Comparison of ENCODE assay signal across 27 mouse cellular contexts in the genomic region with DNA sequence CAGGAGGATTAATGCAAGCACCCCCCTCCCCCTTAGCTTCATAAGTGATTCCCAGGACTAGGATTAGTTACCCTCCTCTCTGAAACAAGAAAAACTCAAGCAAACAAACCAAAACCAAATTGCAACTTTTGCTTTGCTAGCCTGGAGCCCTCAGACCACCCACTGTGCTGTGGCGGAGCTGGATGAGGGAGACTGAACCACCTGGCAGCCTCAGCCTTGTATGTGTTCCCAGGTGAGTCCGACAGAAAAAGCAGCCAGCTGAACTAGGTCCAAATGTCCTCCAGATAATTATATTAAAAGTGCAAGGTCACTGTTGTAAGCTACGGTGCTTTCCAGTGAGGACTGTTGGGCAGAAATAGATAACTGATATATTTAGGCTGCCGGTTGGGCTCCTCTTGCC. TPM values are rescaled to one million over a fixed set of nuclear protein-coding genes. Genes with fewer than 3 reads are reported as not detected.
"Had no signal": no experiment of that assay in that cellular context is flagged by ENCODE, and none has a peak within 500 bp of the region (broad histone marks: within the 10 kb centered on the region; RNA-seq: fewer than 3 reads in every experiment).

No protein-coding gene starts in this region.

- H3K4me3 ChIP-seq: gastrocnemius, adult 2 months; heart, embryonic 10.5 days; heart, embryonic 13.5 days; heart, embryonic 15.5 days; hindbrain, embryonic 10.5 days; hindbrain, embryonic 12.5 days; intestine, embryonic 15.5 days; layer of hippocampus, adult 2 months; left cerebral cortex, adult 2 months; limb, embryonic 10.5 days; limb, embryonic 12.5 days; liver, embryonic 13.5 days; liver, embryonic 15.5 days had no signal

- H3K4me2 ChIP-seq: heart, embryonic 13.5 days; heart, embryonic 15.5 days; hindbrain, embryonic 12.5 days; hindbrain, embryonic 14.5 days; intestine, embryonic 15.5 days; limb, embryonic 12.5 days; liver, embryonic 11.5 days; liver, embryonic 13.5 days; liver, embryonic 15.5 days had no signal

- H3K4me1 ChIP-seq: heart, embryonic 10.5 days; heart, embryonic 13.5 days; heart, embryonic 15.5 days; hindbrain, embryonic 10.5 days; hindbrain, embryonic 12.5 days; intestine, embryonic 15.5 days; limb, embryonic 10.5 days; limb, embryonic 12.5 days; liver, embryonic 13.5 days; liver, embryonic 15.5 days had no signal

- DNase-seq: gastrocnemius, adult 2 months; gastrocnemius, postnatal 10 days; gastrocnemius, postnatal 25 days; kidney, adult 18-20 months; kidney, postnatal 10 days; kidney, postnatal 25 days; kidney, postnatal 4 days; liver; liver, embryonic 13.5 days; liver, postnatal 0 days had no signal

- H3K9me3 ChIP-seq: heart, embryonic 10.5 days; heart, embryonic 15.5 days; hindbrain, embryonic 10.5 days; hindbrain, embryonic 12.5 days; intestine, embryonic 15.5 days; limb, embryonic 10.5 days; liver, embryonic 13.5 days; liver, embryonic 15.5 days had no signal

- H3K9ac ChIP-seq: heart, embryonic 13.5 days; heart, embryonic 15.5 days; hindbrain, embryonic 12.5 days; hindbrain, embryonic 14.5 days; intestine, embryonic 15.5 days; limb, embryonic 12.5 days; liver, embryonic 13.5 days; liver, embryonic 15.5 days; liver, postnatal 0 days had no signal

- H3K27ac ChIP-seq: gastrocnemius, adult 2 months; heart, embryonic 10.5 days; heart, embryonic 13.5 days; heart, embryonic 15.5 days; hindbrain, embryonic 10.5 days; hindbrain, embryonic 12.5 days; hindbrain, embryonic 14.5 days; intestine, embryonic 15.5 days; layer of hippocampus, adult 2 months; left cerebral cortex, adult 2 months; limb, embryonic 10.5 days; limb, embryonic 12.5 days; liver, embryonic 13.5 days; liver, embryonic 15.5 days had no signal

- H3K36me3 ChIP-seq: heart, embryonic 10.5 days; heart, embryonic 13.5 days; heart, embryonic 15.5 days; hindbrain, embryonic 10.5 days; hindbrain, embryonic 12.5 days; intestine, embryonic 15.5 days; limb, embryonic 10.5 days; limb, embryonic 12.5 days; liver, embryonic 13.5 days; liver, embryonic 15.5 days had no signal

- ATAC-seq: hindbrain, embryonic 16.5 days; inflammation-experienced regulatory T-cells, adult 6 months; intestine, embryonic 15.5 days; intestine, postnatal 0 days; liver, postnatal 0 days had no signal

- H3K27me3 ChIP-seq: heart, embryonic 13.5 days; heart, embryonic 15.5 days; hindbrain, embryonic 12.5 days; intestine, embryonic 15.5 days; limb, embryonic 12.5 days; liver, embryonic 13.5 days; liver, embryonic 15.5 days had no signal

RNA-seq across cellular contexts. Expression of gene Chst8, which starts 25.7 kb away (rescaled TPM):
- total RNA-seq: granulocyte monocyte progenitor cell, adult 5-6 weeks had no signal
- polyA plus RNA-seq: inflammation-experienced regulatory T-cells, adult 6 months had no signal
